Mouse (Mus musculus): ENCODE results near the gene Bcl2a1b. TPM values are rescaled to one million over a fixed set of nuclear protein-coding genes. Genes with fewer than 3 reads are reported as not detected.

The Bcl2a1b gene
- polyA plus RNA-seq, 1 experiment from 2014 or later: not detected

Other genes starting within 250 kb of the Bcl2a1b start
- not detected in 2 replicates for gene Bcl2a1a, start 242.3 kb upstream of the Bcl2a1b start, polyA plus RNA-seq (2016; fragmentation: Nextera tagmentation; extraction: Ambion mirVana)
- not detected in 2 replicates for gene Trim43b, start 106.4 kb upstream of the Bcl2a1b start, polyA plus RNA-seq (2016; fragmentation: Nextera tagmentation; extraction: Ambion mirVana)
- 0.73 TPM in 1 of 2 replicates, not detected in the other for gene Gm29094, start 170 bp downstream of the Bcl2a1b start, polyA plus RNA-seq (2016; fragmentation: Nextera tagmentation; extraction: Ambion mirVana)
- gene Mthfs, start 11.5 kb downstream of the Bcl2a1b start, polyA plus RNA-seq (2016; fragmentation: Nextera tagmentation; extraction: Ambion mirVana): 17.4 and 22.4 TPM in 2 replicates